Mouse (Mus musculus): ENCODE measurements around the gene Phactr1. TPM values are rescaled to one million over a fixed set of nuclear protein-coding genes. Genes with fewer than 3 reads are reported as not detected.

The Phactr1 gene
- polyA plus RNA-seq, 1 experiment from 2014 or later: 41.5 TPM

DNA sequence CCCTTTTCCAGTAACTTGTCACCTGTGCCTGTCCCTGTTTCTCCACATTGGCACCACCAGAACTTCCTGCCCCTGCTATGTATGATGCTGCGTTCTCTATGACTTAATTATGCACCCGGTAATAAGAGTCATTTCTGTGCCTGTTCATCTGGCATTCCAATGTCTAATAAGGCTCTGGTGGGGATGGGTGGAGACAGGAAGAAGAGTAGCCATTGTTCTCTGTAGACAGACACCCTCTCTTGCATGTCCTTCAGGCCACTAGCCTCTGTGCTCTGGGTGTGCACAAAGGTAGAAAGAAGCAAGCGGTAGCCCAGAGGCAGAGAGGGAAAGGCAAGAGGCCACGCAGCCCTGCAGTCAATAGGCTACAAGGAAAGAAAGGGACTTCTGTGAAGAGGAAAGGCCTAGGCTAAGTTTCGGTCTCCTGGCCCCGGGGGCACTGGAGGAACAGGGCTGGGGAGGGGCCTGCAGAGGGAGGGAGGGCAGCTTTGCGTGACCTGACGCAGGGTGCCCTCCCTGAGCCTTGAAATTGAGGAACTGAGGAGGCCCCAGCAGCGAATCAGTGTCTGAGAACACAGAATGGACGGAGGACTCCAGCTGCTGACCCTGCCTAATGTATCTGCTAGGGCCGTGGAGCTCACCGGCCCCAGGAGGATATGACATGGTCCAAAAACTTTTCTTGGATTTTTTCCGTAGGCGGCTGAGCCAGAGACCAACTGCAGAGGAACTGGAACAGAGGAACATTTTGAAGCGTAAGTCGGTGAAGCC, 442.1 kb downstream of the Phactr1 start:
- H3K9ac ChIP-seq (replicated peaks): no peak overlapping the region
- no peak for ATAC-seq
- 64% methylated on average over 16 of the region's 16 CpGs for WGBS
- no peak overlapping the region; the same call in 1 of the 2 replicates for H3K4me2 ChIP-seq (replicated peaks)
- H3K4me1 ChIP-seq (replicated peaks): peaks cover 13% of the 10 kb centered on the region; the same call in 1 of the 2 replicates
- no peak overlapping the region for H3K4me3 ChIP-seq (replicated peaks)
- no peaks in the 10 kb centered on the region for H3K9me3 ChIP-seq
- H3K27ac ChIP-seq: no peak overlapping the region
- no peaks in the 10 kb centered on the region for H3K27me3 ChIP-seq
- H3K36me3 ChIP-seq: no peaks in the 10 kb centered on the region

DNA sequence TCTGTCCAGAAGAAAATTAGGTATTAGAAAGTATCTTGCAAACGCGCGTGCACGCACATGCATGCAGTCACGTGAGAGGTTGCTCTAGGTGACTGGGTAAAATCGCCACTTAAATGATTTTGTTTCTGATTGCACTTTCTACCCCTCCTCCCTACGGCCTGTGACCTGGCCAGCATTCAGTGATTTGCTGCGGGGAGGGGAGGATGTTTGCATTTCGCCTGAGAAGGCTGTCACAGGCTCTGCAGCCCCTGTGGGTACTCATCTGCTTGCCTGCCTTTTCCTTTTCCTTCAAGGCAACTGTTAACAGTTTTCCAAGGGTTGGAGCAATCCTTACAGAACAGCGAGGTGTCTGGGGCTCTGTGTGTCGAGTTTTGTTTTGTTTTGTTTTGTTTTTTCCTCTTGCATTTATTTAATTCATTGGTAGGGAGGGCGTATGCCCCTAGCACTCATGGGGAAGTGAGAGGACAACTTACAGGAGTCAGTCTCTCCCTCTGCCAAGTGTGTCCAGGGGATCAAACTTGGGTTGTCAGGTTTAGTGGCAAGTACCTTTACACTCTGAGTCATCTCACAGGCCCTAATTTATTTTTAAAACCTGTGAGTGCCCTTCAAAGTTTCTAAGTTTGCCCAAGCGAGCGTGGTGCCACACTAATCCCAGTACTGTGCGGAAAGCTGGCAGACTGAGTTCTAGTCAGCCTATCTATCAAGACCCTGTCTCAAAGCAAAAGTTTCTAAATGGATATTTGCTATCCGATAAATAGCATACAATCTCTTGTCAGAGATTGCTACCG, 443.7 kb downstream of the Phactr1 start:
- ATAC-seq: no peak
- Histone ChIP-seq H3K4me2 (replicated peaks) (no peak overlapping the region), H3K9ac (replicated peaks) (no peak overlapping the region), H3K4me3 (replicated peaks) (no peak overlapping the region), H3K27me3 (no peaks in the 10 kb centered on the region), H3K9me3 (no peaks in the 10 kb centered on the region), H3K27ac (no peak overlapping the region), H3K4me1 (replicated peaks) (peaks cover 13% of the 10 kb centered on the region; the same call in 1 of the 2 replicates), H3K36me3 (no peaks in the 10 kb centered on the region)
- WGBS: 57% methylated on average over 17 of the region's 17 CpGs

DNA sequence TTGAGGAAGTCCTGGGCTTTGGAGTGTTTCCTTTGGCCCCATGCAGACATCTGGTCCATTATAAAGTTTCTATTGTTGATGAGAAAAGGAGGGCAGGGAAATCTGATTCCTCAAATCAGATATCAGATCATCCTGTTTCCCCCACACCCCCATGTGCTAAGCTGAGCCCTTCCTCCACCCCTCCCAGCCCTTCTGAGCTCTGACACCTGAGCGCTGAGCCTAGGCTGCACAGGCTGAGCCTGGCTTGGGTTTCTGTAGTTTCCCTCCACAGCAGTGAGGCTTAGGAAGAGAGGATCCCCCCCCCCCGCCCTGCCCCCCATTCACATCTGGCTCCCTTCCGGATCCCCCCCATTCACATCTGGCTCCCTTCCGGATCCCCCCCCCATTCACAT, 444.3 kb downstream of the Phactr1 start:
- no peak overlapping the region for H3K4me3 ChIP-seq (replicated peaks)
- no peaks in the 10 kb centered on the region for H3K9me3 ChIP-seq
- H3K27me3 ChIP-seq: no peaks in the 10 kb centered on the region
- H3K4me1 ChIP-seq (replicated peaks): peaks cover 13% of the 10 kb centered on the region; the same call in 1 of the 2 replicates
- H3K27ac ChIP-seq: no peak overlapping the region
- H3K4me2 ChIP-seq (replicated peaks): no peak overlapping the region
- H3K36me3 ChIP-seq: no peaks in the 10 kb centered on the region
- no peak for ATAC-seq
- 36% methylated on average over 4 of the region's 4 CpGs for WGBS
- no peak overlapping the region for H3K9ac ChIP-seq (replicated peaks)

DNA sequence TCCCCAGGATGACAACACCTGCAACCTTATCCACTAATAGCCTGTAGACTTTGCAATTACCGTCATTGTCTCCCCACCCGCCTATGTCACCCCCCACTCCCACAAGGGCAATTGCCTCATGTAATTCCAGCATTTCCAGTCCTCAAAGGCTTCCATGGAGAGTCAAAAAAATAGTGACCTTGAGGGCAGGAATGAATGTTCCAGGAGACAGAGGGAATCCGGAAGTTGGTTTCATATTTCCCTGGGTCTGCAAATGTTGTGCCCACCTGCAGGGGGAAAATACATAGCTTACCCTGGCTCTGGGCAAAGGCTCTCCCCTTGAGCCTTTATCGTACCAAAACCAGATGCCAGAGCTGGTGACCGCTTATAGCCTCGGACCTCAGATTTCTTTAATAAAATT, 449.7 kb downstream of the Phactr1 start:
- no peak overlapping the region for H3K9ac ChIP-seq (replicated peaks)
- 81% methylated on average over 6 of the region's 6 CpGs for WGBS
- H3K4me1 ChIP-seq (replicated peaks): no peaks in the 10 kb centered on the region
- H3K9me3 ChIP-seq: no peaks in the 10 kb centered on the region
- no peak overlapping the region for H3K4me3 ChIP-seq (replicated peaks)
- no peaks in the 10 kb centered on the region for H3K27me3 ChIP-seq
- no peak overlapping the region for H3K27ac ChIP-seq
- ATAC-seq: no peak
- H3K36me3 ChIP-seq: peaks cover 18% of the 10 kb centered on the region
- H3K4me2 ChIP-seq (replicated peaks): no peak overlapping the region

DNA sequence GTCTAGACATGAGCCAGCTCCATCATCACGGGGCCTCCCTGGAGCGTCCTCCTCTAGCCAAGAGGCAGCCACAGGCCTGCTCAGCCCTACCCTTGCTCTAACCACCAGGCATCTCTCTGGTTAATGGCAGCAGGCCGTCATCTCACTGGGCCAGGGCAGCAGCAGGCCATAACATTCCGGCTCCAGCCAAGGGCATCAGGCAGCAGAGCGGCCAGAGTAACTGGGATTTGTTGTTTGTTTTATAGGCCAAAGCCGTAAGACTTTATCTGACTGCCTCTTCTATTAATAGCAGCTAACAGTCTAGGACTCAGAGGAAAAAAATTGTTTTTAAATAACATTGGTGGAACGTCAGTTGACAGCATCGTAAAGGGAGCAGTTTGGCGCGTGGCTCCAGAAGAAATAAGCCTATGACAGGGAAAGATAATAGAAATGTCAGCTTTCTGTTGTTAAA, 451.3 kb downstream of the Phactr1 start:
- H3K36me3 ChIP-seq: peaks cover 31% of the 10 kb centered on the region
- no peak overlapping the region for H3K9ac ChIP-seq (replicated peaks)
- no peak overlapping the region for H3K4me3 ChIP-seq (replicated peaks)
- no peaks in the 10 kb centered on the region for H3K4me1 ChIP-seq (replicated peaks)
- H3K27ac ChIP-seq: no peak overlapping the region
- ATAC-seq: no peak
- no peaks in the 10 kb centered on the region for H3K27me3 ChIP-seq
- 73% methylated on average over 10 of the region's 10 CpGs for WGBS
- no peaks in the 10 kb centered on the region for H3K9me3 ChIP-seq
- no peak overlapping the region for H3K4me2 ChIP-seq (replicated peaks)

DNA sequence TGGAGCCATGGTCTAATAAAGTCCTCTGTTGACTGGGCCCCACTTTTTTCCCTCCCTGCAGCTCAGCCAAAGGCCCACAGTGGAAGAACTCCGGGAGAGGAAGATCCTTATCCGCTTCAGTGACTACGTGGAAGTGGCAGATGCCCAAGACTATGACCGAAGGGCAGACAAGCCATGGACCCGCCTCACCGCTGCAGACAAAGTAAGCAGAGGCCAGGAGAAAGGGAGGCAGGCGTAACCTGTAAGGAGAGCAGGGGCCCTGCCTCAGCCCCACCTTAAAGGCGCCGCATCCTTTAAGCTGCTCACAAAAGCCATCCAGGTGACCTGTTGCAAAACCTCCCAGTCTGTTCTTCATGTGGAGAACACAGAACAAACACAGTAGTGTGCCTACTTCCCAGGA, 452.4 kb downstream of the Phactr1 start:
- Histone ChIP-seq H3K27ac (no peak overlapping the region), H3K4me3 (replicated peaks) (no peak overlapping the region), H3K27me3 (no peaks in the 10 kb centered on the region), H3K4me2 (replicated peaks) (no peak overlapping the region), H3K9me3 (no peaks in the 10 kb centered on the region), H3K36me3 (peaks cover 37% of the 10 kb centered on the region), H3K9ac (replicated peaks) (no peak overlapping the region), H3K4me1 (replicated peaks) (no peaks in the 10 kb centered on the region)
- no peak for ATAC-seq
- WGBS: 74% methylated on average over 9 of the region's 9 CpGs

DNA sequence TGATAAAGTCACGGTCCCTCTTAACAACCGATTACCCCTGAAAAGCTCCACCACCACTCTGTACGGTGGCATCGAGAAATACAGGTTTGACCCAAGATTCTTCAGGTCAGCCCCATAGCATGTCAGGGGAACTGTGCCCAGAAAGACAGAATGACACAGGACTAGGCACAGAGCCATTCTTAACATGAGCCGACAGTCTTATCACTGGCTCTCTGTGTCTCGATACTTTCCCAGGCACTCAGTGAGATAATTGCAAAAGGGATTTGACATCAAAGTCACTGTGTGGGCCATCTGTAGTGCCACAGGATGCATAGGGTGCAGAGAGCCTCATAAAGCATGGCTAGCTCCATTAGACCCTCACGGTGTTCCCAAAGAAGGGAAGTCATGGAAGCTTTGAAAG, 453.0 kb downstream of the Phactr1 start:
- no peak for ATAC-seq
- 78% methylated on average over 7 of the region's 7 CpGs for WGBS
- no peak overlapping the region for H3K9ac ChIP-seq (replicated peaks)
- no peaks in the 10 kb centered on the region for H3K4me1 ChIP-seq (replicated peaks)
- H3K27me3 ChIP-seq: no peaks in the 10 kb centered on the region
- H3K27ac ChIP-seq: no peak overlapping the region
- H3K36me3 ChIP-seq: peaks cover 37% of the 10 kb centered on the region
- H3K9me3 ChIP-seq: no peaks in the 10 kb centered on the region
- H3K4me3 ChIP-seq (replicated peaks): no peak overlapping the region
- no peak overlapping the region for H3K4me2 ChIP-seq (replicated peaks)

DNA sequence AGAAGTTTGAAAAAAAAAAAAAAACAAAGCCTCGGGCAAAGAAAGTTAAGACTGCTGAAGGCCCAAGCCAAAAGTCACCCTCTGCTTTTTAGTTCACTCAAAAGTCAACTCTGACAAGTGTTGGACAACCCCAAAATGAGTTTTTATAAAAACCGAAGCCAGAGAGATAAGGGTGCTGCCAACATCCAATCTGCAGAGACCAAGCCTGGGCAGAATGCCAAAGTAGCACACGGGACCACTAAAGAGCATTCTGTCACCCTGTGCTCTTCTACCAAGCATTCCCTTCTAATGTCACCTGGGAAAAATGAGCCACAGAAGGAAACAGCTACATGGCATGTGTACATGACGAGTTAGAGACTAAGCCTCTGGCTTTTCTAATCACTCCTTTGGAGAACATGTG, 454.0 kb downstream of the Phactr1 start:
- no peak for ATAC-seq
- no peaks in the 10 kb centered on the region for H3K27me3 ChIP-seq
- H3K27ac ChIP-seq: no peak overlapping the region
- no peaks in the 10 kb centered on the region for H3K9me3 ChIP-seq
- H3K4me1 ChIP-seq (replicated peaks): no peaks in the 10 kb centered on the region
- H3K9ac ChIP-seq (replicated peaks): no peak overlapping the region
- 84% methylated on average over 4 of the region's 4 CpGs for WGBS
- H3K36me3 ChIP-seq: peaks cover 37% of the 10 kb centered on the region
- H3K4me2 ChIP-seq (replicated peaks): no peak overlapping the region
- no peak overlapping the region for H3K4me3 ChIP-seq (replicated peaks)

DNA sequence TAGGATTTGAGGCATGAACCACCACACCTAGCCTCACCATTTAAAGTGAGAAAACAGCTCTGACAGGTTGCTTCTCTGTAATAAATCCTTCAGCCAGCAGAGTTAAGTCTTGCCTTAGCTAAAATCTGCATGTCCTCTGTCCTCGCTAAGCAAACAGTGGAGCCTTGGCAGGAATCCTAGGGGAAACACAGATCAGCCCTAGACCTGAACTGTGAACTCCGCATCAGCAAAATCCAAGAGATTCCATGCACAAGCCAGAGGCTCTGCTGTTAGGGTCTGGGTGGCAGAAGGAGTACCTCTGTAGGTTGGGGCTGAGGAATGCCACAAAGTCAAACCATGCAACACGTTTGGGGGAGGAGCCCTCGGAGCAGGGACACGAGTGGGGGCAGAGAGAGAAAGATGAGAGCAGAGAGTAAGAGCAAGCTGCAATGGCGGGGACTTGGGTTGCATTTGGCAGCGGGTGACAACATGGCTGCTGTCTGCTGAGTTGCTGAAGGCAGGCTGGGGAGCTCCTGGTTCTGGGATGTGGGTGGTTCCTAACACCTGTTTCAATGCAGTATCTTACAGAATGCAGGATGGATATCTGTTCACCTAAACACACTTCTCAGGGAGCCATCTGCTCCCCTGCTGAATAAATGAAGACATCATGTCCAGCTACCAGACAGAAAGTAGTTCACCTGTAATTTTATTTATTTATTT, 464.4 kb downstream of the Phactr1 start:
- ATAC-seq: no peak

DNA sequence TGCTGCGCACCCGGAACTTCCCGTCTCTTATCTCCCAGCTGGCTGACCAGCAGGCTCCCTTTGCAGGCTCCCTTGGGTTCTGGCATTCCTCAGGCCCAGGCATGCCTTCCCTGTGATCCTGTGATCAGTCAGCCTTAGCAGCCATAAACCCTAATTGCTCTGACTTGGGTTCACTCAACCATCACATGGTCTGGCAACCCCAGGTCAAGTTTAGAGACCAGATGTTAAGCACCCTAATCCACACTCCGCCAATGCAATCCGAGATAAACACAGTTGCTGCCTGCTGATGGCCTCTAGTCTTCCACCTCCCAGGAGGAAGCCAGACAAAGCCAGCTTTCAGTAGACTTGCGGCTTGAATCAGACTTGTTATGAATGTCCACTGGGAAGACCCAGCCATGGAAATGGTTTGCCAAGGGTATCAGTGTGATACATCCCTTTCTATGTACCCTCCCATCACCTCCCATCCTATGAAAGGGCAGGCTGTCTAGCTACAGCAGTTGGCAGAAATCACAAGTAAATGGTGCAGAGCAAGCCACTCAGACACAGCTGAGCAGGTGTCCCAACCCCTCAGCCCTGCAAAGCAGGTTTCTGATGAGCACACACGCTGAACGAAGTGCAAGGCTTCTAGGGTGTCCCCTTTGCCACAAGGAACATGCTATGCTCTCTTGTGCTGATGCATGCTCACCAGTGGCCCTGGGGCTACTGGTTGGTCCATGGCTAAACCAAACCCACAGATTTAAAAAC, 466.3 kb downstream of the Phactr1 start:
- no peaks in the 10 kb centered on the region for H3K27me3 ChIP-seq
- H3K36me3 ChIP-seq: peaks cover 17% of the 10 kb centered on the region
- H3K4me3 ChIP-seq (replicated peaks): no peak overlapping the region
- WGBS: 69% methylated on average over 8 of the region's 8 CpGs
- no peak overlapping the region for H3K9ac ChIP-seq (replicated peaks)
- H3K4me1 ChIP-seq (replicated peaks): no peaks in the 10 kb centered on the region
- H3K9me3 ChIP-seq: no peaks in the 10 kb centered on the region
- H3K27ac ChIP-seq: no peak overlapping the region
- no peak for ATAC-seq
- H3K4me2 ChIP-seq (replicated peaks): no peak overlapping the region

More for the DNA sequence above, 464.4 kb downstream of the Phactr1 start:
- no peak overlapping the region for H3K9ac ChIP-seq (replicated peaks)
- H3K4me2 ChIP-seq (replicated peaks): no peak overlapping the region
- H3K9me3 ChIP-seq: no peaks in the 10 kb centered on the region
- H3K4me1 ChIP-seq (replicated peaks): no peaks in the 10 kb centered on the region
- H3K27me3 ChIP-seq: no peaks in the 10 kb centered on the region
- 83% methylated on average over 7 of the region's 7 CpGs for WGBS
- no peak overlapping the region for H3K4me3 ChIP-seq (replicated peaks)
- H3K36me3 ChIP-seq: no peaks in the 10 kb centered on the region
- no peak overlapping the region for H3K27ac ChIP-seq

DNA sequence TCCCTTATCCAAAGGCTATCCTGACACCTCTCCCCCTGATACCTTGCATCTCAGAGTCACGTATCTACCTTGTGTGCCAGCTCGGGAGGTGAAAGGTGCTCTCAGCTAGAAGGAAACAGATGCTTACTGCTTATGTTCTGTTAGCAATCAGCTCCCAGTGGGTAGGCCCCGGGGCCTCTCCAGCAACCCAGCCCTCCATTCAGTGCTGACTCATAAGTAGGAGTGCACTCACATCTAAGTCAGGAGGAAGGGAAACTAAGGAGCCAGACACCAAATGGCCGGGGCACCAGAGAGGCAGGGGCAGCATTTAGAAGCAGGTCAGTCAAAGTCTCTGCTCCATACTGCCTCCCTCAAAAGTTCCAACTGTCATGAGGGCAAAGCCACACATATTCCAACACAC, 468.3 kb downstream of the Phactr1 start:
- H3K4me1 ChIP-seq (replicated peaks): no peaks in the 10 kb centered on the region
- ATAC-seq: no peak
- H3K9me3 ChIP-seq: no peaks in the 10 kb centered on the region
- no peak overlapping the region for H3K9ac ChIP-seq (replicated peaks)
- H3K27me3 ChIP-seq: no peaks in the 10 kb centered on the region
- no peak overlapping the region for H3K4me3 ChIP-seq (replicated peaks)
- H3K36me3 ChIP-seq: peaks cover 35% of the 10 kb centered on the region
- WGBS: 84% methylated on average over 4 of the region's 4 CpGs
- no peak overlapping the region for H3K27ac ChIP-seq
- H3K4me2 ChIP-seq (replicated peaks): no peak overlapping the region

Data from midbrain, embryonic 13.5 days (tissue).